Comparison of ENCODE assay signal across 9 mouse cellular contexts in genomic region chr2:167222152-167222551, GRCm38 (mm10). TPM values are rescaled to one million over a fixed set of nuclear protein-coding genes. Genes with fewer than 3 reads are reported as not detected.
DNase-seq lines count a peak whose midpoint lies in the region; ATAC-seq and TF ChIP-seq lines count a peak whose summit lies in the region.
"Had no signal": no experiment of that assay in that cellular context is flagged by ENCODE, and none has a peak within 500 bp of the region (broad histone marks: within the 10 kb centered on the region; RNA-seq: fewer than 3 reads in every experiment).

No protein-coding gene starts in this region.

- TF ChIP-seq CTCF in cerebellum, adult 2 months (IDR thresholded peaks at IDR 0.05; ENCODE audit: borderline replicate concordance, insufficient read depth, low read depth, low read length): peak; percentile 87
- TF ChIP-seq CTCF in kidney, adult 2 months (conservative IDR thresholded peaks at IDR 0.05; ENCODE audit: insufficient read depth, insufficient read length, low read depth, low read length): peak; percentile 92

- no peaks in the 10 kb centered on the region for H3K27me3 ChIP-seq in liver, embryonic 12.5 days (replicated peaks)
- H3K27me3 ChIP-seq in cerebellum, adult 2 months (ENCODE audit: control insufficient read depth, insufficient read depth, low read length): no peaks in the 10 kb centered on the region
- H3K27me3 ChIP-seq in kidney, adult 2 months (replicated peaks; ENCODE audit: control insufficient read depth, insufficient read depth, low read length): no peaks in the 10 kb centered on the region
- H3K27me3 ChIP-seq in limb, embryonic 11.5 days (ENCODE audit: control insufficient read depth, insufficient read depth, low read length): no peaks in the 10 kb centered on the region
- H3K27me3 ChIP-seq: embryonic facial prominence, embryonic 13.5 days had no signal

- H3K36me3 ChIP-seq in liver, embryonic 12.5 days: no peaks in the 10 kb centered on the region
- no peaks in the 10 kb centered on the region for H3K36me3 ChIP-seq in kidney, adult 2 months (ENCODE audit: control insufficient read depth, insufficient read depth, low read length)
- no peaks in the 10 kb centered on the region for H3K36me3 ChIP-seq in limb, embryonic 11.5 days (ENCODE audit: control insufficient read depth, insufficient read depth, low read length)
- H3K36me3 ChIP-seq: embryonic facial prominence, embryonic 13.5 days had no signal

- H3K9ac ChIP-seq in liver, embryonic 12.5 days: no peak overlapping the region
- no peak overlapping the region for H3K9ac ChIP-seq in limb, embryonic 11.5 days (ENCODE audit: low read length)

- H3K4me3 ChIP-seq in liver, embryonic 12.5 days: no peak overlapping the region
- H3K4me3 ChIP-seq in cerebellum, adult 2 months (replicated peaks; ENCODE audit: insufficient read depth, low read depth, low read length): no peak overlapping the region
- H3K4me3 ChIP-seq in kidney, adult 2 months (ENCODE audit: insufficient read depth, low read depth, low read length): no peak overlapping the region
- H3K4me3 ChIP-seq in limb, embryonic 11.5 days (ENCODE audit: low read depth, low read length): no peak overlapping the region
- H3K4me3 ChIP-seq: embryonic facial prominence, embryonic 13.5 days had no signal

- no peaks in the 10 kb centered on the region for H3K9me3 ChIP-seq in liver, embryonic 12.5 days (replicated peaks)
- no peaks in the 10 kb centered on the region for H3K9me3 ChIP-seq in limb, embryonic 11.5 days (ENCODE audit: control insufficient read depth, low read length)
- H3K9me3 ChIP-seq: embryonic facial prominence, embryonic 13.5 days had no signal

- H3K4me1 ChIP-seq in liver, embryonic 12.5 days: no peaks in the 10 kb centered on the region
- no peaks in the 10 kb centered on the region for H3K4me1 ChIP-seq in cerebellum, adult 2 months (ENCODE audit: control insufficient read depth, insufficient read depth, low read length)
- no peaks in the 10 kb centered on the region for H3K4me1 ChIP-seq in kidney, adult 2 months (ENCODE audit: control insufficient read depth, insufficient read depth, low read length)
- no peaks in the 10 kb centered on the region for H3K4me1 ChIP-seq in limb, embryonic 11.5 days (ENCODE audit: control insufficient read depth, insufficient read depth, low read length)

- WGBS in liver, embryonic 12.5 days (ENCODE audit: insufficient replicate concordance): 23% methylated on average over 7 of the region's 7 CpGs
- WGBS in cerebellum, adult 2 months: 11% methylated on average over 7 of the region's 7 CpGs
- 19% methylated on average over 7 of the region's 7 CpGs for WGBS in kidney, adult 2 months
- 28% methylated on average over 7 of the region's 7 CpGs for WGBS in limb, embryonic 11.5 days

- DNase-seq in liver: peak; percentile 67
- DNase-seq in cerebellum, adult 2 months: peak; percentile 70 to 72
- peak; percentile 86 for DNase-seq in kidney, adult 2 months
- DNase-seq in limb, embryonic 11.5 days (ENCODE audit: low spot score): peak; percentile 85
- peak; percentile 43 for DNase-seq in ovary, adult 18-20 months (ENCODE audit: low spot score)
- peak; percentile 82 for DNase-seq in testis, postnatal 10 days (ENCODE audit: low spot score)

- no peak for TF ChIP-seq POLR2A in cerebellum, adult 2 months (IDR thresholded peaks at IDR 0.05; ENCODE audit: borderline replicate concordance, insufficient read depth, low read length)
- TF ChIP-seq POLR2A in kidney, adult 2 months (IDR thresholded peaks at IDR 0.05; ENCODE audit: low read depth, low read length): no peak

- H3K4me2 ChIP-seq in liver, embryonic 12.5 days: no peak overlapping the region
- no peak overlapping the region for H3K4me2 ChIP-seq in limb, embryonic 11.5 days (ENCODE audit: low read depth, severe bottlenecking)
- H3K4me2 ChIP-seq: embryonic facial prominence, embryonic 13.5 days had no signal

- no peak for ATAC-seq in liver, embryonic 12.5 days
- peak; percentile 87 for ATAC-seq in frontal cortex, adult (ENCODE audit: low TSS enrichment)
- ATAC-seq in limb, embryonic 11.5 days (ENCODE audit: insufficient number of reproducible peaks, low FRiP score, low TSS enrichment, low read depth): 0 out of 2 replicates have a peak, but pooled peaks have one; percentile 18

- H3K27ac ChIP-seq in liver, embryonic 12.5 days: no peak overlapping the region
- no peak overlapping the region for H3K27ac ChIP-seq in cerebellum, adult 2 months (ENCODE audit: insufficient read depth, low read length)
- no peak overlapping the region for H3K27ac ChIP-seq in kidney, adult 2 months (ENCODE audit: insufficient read depth, low read depth, low read length)
- H3K27ac ChIP-seq in limb, embryonic 11.5 days (replicated peaks; ENCODE audit: low read depth, low read length): no peak overlapping the region
- H3K27ac ChIP-seq: embryonic facial prominence, embryonic 13.5 days had no signal

RNA-seq across cellular contexts. Expression of gene Ptgis, which starts 18.3 kb away (rescaled TPM):
- polyA plus RNA-seq in liver, embryonic 12.5 days (2016; fragmentation: Nextera tagmentation; extraction: Ambion mirVana): 2.4 and 2.9 TPM in 2 replicates
- 1.8 and 2.0 TPM in 2 replicates for polyA plus RNA-seq in cerebellum, adult 2 months (2012; rRNA removed)
- 8.3 and 11.2 TPM in 2 replicates for polyA plus RNA-seq in kidney, adult 2 months (2012; rRNA removed)
- 18.0 and 19.6 TPM in 2 replicates for polyA plus RNA-seq in limb, embryonic 11.5 days (2014; fragmentation: Nextera tagmentation; extraction: Ambion mirVana)

RNA-seq across cellular contexts. Expression of gene Kcnb1, which starts 32.2 kb away (rescaled TPM):
- 0.19 and 0.43 TPM in 2 replicates for polyA plus RNA-seq in liver, embryonic 12.5 days (2016; fragmentation: Nextera tagmentation; extraction: Ambion mirVana)
- polyA plus RNA-seq in cerebellum, adult 2 months (2012; rRNA removed): 7.8 and 9.2 TPM in 2 replicates
- 2.9 and 4.0 TPM in 2 replicates for polyA plus RNA-seq in kidney, adult 2 months (2012; rRNA removed)
- polyA plus RNA-seq in limb, embryonic 11.5 days (2014; fragmentation: Nextera tagmentation; extraction: Ambion mirVana): 0.28 and 0.29 TPM in 2 replicates
